Mouse (Mus musculus) kidney, adult 9 months (tissue): Measurements from ENCODE around the gene Sgcd.
"Not testable (repeated sequence)": the region's sequence is repeated elsewhere in the genome, so short reads cannot be mapped to it uniquely, and the experiment has no call there.

Experiments used
- DNase-seq: peaks from one replicate; pipeline ENCODE4 v3.0.0; 2022

The Sgcd gene

GRCm38 (mm10) chr11:47776019-47776418 lies 212.8 kb downstream of the Sgcd start:
- DNase-seq = no peak

- no peak for DNase-seq
Measured at GRCm38 (mm10) chr11:47765859-47766258, 222.9 kb downstream of the Sgcd start.

GRCm38 (mm10) chr11:47763569-47763968 lies 225.2 kb downstream of the Sgcd start:
- DNase-seq = not testable (repeated sequence)

DNA sequence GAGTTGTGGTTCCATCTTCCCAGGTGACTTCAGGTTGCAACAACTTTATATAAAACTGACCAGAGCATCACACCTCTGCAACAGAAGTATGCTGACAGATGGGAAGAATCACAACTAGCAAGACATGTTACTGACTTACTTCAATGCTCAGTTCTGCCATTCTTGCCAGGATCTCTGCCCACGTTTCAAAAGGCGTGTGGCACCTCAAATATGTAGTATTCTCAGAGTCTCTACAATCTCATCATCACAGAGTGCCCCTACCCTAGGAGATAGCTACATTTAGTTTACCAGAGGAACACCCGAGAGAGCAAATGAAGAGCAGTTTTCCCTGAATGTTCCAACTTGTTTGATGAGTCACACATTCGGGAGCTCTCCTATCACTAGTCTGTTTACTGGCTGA lies 229.8 kb downstream of the Sgcd start:
- DNase-seq = no peak

GRCm38 (mm10) chr11:47742806-47743205 lies 246.0 kb downstream of the Sgcd start:
- peak; percentile 69 for DNase-seq

DNA sequence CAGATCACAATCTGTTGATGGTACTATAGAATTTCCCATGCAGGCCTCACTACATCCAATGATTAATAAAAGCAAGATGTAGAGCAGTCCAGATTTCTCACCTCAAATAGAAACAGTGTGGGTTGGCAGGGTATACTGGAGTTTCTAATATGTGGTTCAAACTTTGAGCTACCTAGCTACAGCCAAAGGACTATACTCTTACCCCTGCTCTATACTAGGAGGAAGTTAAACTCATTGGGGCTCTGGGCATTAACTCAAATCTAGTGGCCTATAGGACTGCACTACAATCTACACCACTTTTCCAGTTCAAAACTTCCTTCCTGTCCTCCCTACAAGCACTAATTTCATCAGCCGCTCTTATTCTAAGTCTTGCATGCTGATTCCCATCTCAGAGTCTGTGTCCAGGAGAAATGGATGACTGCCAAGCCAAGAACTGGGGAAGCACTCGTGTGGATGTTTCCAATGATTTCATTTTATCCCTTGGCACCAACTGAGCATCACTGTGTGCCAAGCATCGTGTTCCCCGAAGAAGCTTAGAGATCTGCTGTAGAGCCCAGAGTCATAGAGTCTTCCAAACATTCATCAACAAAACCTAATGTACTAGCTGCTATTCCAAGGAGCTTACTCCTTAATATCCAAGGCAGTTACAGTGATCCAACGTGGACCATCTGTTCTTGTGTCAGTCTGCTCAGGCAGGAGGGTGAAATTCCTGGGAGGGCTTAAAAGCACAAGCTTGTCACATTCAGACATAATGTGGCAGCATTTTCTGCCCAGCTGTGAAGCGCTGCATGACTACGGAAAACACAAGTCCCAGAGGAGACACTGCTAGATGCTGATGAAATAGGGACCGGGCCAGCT lies 283.6 kb downstream of the Sgcd start:
- no peak for DNase-seq

GRCm38 (mm10) chr11:47695611-47696010 lies 293.2 kb downstream of the Sgcd start:
- no peak for DNase-seq

DNA sequence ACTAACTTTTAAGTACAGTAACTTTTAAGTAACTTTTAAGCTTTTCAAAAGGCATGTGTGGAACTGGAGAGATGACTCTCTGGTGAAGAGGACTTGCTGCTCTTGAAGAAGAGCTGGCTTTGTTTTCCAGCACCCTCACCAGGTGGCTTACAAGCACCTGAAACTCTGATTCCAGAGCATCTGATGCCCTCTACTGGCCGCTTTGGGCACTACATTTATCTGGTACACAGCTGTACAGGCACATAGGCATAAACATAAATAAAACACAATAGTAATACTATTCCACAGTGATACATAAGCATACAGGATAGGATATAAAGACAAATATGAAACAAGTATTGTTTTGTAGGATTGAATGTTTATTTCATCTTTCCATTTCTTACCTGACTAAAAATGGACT lies 330.6 kb downstream of the Sgcd start:
- DNase-seq = peak; percentile 49

GRCm38 (mm10) chr11:47645911-47646310 lies 342.9 kb downstream of the Sgcd start:
- no peak for DNase-seq

DNA sequence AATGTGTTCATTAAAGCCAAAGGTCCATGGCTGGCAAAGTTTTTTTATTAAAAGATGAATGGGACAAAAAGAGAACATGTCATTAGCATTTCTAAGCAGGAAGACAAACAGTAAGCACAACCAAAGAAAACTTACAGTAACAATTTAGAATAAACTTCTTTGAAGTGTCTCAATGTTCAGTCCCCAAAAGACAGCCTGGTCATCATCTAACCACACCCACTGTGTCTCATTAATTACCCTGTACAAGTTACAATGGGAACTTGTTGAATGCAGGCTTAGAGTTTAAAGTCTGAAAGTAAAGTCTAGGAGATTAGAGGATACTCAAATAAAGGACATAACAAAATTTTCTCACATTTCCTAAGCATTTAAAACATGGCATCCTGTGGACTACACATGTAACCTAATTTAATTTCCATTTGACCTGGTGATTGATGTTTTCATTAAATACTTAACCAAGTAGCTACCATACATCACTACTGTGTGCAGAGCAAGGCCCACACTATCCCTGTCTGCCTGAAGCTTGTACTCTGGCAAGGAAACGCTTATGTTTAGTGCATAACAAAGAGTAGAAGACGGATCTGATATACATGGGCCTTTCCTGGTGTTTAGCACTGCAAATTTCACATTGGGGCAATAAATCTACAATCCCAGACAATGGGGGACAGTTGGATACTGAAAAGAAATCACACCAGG lies 347.1 kb downstream of the Sgcd start:
- no peak for DNase-seq

DNA sequence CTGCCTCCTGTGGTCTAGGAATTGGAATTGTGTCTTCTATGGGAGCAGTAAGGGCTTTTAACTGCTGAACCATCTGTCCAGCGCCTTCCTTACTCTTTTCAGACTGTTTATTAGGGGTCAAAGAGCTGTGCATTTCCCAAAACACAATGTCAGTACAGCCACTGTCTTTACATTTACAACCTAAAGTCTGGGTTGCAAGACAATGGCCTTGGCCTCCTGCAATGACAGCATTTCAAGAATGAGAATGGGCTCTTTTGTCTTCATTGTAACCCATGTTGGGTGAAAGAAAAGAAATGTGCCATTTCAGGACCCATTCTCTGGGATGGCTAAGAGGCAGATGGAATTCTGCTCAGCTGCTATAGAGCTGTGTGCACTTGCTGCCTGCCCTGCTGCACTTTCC lies 348.2 kb downstream of the Sgcd start:
- no peak for DNase-seq

DNA sequence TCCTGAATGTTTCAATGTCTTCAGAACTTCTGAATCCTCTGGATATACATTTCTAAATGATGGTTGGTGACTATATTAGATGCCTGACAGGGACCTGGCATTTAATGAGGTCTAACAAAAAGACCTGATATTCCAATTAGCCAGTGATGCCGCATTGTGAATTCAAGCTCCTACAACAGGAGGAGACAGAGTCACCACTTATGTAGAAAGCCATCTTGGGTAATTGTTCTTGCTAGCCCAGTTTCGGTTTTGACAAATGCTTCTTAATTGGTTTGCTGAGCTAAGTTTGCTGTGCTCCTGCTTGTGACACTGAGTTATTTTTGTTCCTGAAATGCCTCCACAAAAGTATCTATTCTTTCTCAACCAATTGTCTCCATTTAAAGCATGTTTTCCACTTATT lies 358.6 kb downstream of the Sgcd start:
- DNase-seq = no peak

- DNase-seq = no peak
Measured at GRCm38 (mm10) chr11:47609892-47610291, 378.9 kb downstream of the Sgcd start.

- DNase-seq = no peak
Measured at GRCm38 (mm10) chr11:47574635-47575034, 414.1 kb downstream of the Sgcd start.

DNA sequence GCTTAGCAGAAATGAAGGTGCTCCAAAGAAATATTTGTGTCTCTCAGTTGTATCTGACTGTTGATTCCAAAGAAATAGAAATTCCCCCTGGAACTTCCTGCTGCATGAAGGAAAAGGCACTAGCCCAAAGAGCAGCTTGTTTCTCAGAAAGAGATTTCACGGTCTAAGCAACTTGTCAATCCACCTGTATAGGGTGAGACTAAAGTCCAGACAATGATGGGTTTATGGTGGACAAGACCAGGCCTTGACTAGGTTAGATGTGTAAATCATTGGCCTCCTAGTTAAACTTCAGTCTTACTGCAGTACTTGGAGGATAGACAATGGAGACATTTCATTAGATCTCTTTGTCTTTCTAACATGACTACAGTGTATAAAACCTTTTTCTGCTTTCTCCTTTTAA lies 420.3 kb downstream of the Sgcd start:
- DNase-seq = peak; percentile 54

- no peak for DNase-seq
Measured at GRCm38 (mm10) chr11:47566156-47566555, 422.6 kb downstream of the Sgcd start.

DNA sequence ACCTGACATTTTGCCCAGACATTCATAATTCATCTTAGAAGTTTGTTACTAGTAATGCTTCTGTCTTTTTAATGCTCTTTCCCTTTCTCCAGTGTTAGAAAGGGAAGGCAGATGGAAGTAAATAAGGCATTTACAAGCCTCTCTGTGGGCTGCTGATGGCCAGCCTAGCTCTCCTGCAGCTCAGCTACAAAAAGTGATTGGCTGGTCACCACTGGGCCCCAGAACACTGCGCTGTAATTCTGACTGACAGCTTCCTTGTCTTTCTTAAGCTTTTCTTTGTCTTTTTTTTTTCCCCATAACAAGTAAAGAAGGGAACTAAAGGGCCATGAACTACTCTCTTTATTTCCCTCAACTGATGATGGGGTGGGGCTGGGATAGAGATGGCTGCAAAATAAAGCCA lies 463.9 kb downstream of the Sgcd start:
- no peak for DNase-seq

DNA sequence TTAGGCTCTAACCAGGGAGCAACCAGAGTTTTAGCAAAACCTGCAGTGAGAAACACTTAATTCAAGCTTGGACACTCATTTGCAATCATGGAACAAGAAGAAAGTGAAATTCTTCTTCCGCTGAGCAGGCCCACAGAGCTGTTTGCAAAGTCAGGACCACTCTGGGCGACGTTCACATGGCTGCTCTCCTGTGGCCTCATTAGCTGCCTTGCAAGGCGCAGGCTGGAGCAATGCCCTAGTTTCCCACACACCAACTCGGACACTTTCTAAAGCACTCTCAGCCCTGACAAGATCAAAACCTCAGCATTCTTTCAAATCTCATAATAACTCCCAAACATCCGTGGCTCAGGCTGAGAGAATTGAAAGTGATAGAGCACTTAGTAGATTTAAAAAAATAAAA lies 480.7 kb downstream of the Sgcd start:
- no peak for DNase-seq

DNA sequence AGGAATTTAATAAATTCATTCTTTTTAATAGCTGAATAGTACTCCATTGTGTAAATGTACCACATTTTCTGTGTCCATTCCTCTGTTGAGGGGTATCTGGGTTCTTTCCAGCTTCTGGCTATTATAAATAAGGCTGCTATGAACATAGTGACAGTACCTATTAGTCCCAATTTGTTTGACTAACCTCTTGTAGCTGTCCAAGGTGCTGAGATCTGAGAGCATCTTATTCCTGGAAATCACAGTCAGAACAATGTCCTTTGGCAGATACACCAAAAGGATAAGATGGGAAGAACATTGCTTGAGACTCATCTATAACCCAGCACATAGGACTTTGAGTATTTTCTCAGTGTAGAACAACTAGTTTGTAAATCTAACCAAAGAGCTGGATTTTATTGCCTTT lies 485.5 kb downstream of the Sgcd start:
- DNase-seq = not testable (repeated sequence)

DNA sequence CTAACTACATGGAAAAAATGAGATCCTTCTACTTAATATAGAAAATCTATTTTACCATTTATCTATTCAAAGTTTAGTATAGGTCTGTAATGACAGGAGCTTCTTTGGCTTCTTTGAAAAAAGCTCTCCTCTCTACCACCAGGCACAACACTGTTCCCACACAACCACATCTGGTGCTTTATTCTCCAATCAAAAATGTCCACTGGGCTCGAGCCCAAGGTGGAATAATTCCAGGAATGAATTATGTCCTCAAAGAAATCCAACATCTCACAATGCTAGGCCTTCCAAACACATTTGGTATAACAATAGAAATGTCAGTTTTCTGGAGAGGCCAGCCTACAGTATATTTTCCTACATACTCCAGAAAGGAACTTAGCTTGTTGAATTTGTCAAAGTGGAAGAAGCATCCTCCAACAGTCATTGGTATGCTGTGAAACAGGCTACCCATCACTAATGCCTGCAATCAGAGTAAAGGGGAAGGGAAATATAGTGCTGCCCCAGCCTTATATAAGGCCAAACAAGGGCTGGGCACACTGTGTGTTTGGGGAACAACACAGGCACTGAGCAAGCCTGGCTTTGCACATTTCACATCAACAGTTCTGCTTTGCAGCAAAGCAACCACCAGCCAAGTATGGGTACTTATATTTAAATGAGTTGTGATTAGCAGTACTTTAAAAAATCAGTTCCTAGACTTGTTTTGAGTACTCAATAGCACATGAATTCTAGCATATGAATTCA lies 515.1 kb downstream of the Sgcd start:
- no peak for DNase-seq

DNA sequence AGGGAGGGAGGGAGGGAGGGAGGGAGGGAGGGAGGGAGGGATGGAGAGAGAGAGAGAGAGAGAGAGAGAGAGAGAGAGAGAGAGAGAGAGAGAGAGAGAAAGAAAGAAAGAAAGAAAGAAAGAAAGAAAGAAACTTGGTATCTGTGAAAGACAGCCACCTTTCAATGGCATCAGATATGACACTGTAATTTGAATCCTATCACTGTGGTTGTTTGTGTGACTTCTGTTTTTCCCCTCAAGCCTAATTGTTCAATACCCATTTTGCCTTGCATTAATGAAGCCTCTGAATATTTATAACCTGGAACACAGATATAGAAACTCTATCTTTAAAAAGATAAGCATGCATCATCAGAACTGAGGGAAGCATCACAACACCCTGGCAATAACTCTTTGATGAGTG lies 528.1 kb downstream of the Sgcd start:
- DNase-seq = not testable (repeated sequence)

- DNase-seq = no peak
Measured at GRCm38 (mm10) chr11:47460149-47460548, 528.6 kb downstream of the Sgcd start.

DNA sequence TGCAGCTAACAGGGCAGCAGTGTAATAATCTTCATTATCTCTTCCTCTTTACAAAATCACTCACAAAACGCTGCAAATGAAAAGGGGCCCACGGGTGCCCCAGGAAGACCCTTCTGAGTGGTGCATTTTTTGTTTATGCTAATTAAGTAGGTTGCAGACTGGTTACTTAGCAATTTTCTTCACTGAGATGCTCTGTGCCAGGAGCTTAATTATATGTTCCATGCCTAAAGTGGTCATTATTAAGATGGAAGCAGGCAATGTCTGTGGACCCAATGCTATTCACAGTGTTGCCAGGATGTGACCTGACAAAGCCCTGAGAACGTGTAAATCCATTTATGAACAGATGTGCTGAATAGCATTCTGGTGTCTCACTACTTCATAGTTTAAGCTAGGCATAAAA lies 529.6 kb downstream of the Sgcd start:
- no peak for DNase-seq

DNA sequence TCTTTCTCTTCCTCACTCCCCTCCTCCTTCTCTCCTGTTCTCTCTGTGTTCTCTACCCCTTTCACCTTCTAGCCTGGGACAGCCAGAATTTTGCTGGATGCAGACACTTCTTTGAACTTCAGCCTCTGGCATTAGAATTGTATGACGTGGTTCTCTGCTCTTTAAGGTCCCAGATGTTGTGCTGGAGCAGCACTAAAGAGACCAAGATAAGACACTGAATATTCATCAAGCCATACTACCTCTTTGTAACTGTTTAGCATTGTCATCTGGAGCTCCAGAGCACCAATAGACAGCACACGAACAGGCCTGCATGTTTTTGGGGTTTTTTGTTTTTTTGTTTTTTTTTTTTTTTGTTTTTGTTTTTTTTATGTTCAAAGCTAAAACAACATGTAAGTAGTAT lies 541.0 kb downstream of the Sgcd start:
- DNase-seq = no peak
